Mouse (Mus musculus) lung, embryonic 14.5 days (tissue): Measurements from ENCODE around the gene Wipi1. TPM values are rescaled to one million over a fixed set of nuclear protein-coding genes. Genes with fewer than 3 reads are reported as not detected.
"Not testable (repeated sequence)": the region's sequence is repeated elsewhere in the genome, so short reads cannot be mapped to it uniquely, and the experiment has no call there.

Experiments
- ATAC-seq: fragments of 200-750 bp; cut with Nextera tagmentation; 2 replicates; pipeline ENCODE4 v1.8.0; 2017; ENCODE audit warnings: mild to moderate bottlenecking, moderate TSS enrichment, moderate library complexity; ENCODE audit not compliant: insufficient read depth
- DNase-seq: peaks from one replicate; pipeline ENCODE4 v3.0.0-alpha.2; 2015
- H3K27ac ChIP-seq: fragments of 300-500 bp; sonication (generic); 2 replicates; pipeline ENCODE4 v1.5.1; 2014; ENCODE audit warnings: low read depth, mild to moderate bottlenecking, moderate library complexity
- H3K27me3 ChIP-seq: fragments of 300-500 bp; sonication (generic); 2 replicates; pipeline ENCODE4 v1.6.1; 2014; ENCODE audit warnings: low read length, control low read depth; ENCODE audit not compliant: insufficient read depth
- H3K36me3 ChIP-seq: fragments of 300-500 bp; sonication (generic); 2 replicates; pipeline ENCODE4 v1.6.1; 2014; ENCODE audit warnings: control low read depth; ENCODE audit not compliant: insufficient read depth
- H3K4me1 ChIP-seq: fragments of 300-500 bp; sonication (generic); 2 replicates; pipeline ENCODE4 v1.6.1; 2014; ENCODE audit warnings: antibody characterized with exemption, control low read depth; ENCODE audit not compliant: insufficient read depth
- H3K4me2 ChIP-seq: fragments of 300-500 bp; sonication (generic); 2 replicates; pipeline ENCODE4 v1.6.1; 2014; ENCODE audit warnings: mild to moderate bottlenecking
- H3K4me3 ChIP-seq: fragments of 300-500 bp; sonication (generic); 2 replicates; pipeline ENCODE4 v1.5.1; 2014; ENCODE audit warnings: low read depth, low read length
- H3K9ac ChIP-seq: fragments of 300-500 bp; sonication (generic); 2 replicates; pipeline ENCODE4 v1.6.1; 2014
- H3K9me3 ChIP-seq: fragments of 300-500 bp; sonication (generic); 2 replicates; pipeline ENCODE4 v1.6.1; 2016; ENCODE audit warnings: low read depth, low read length, control low read depth
- CTCF ChIP-seq: IDR thresholded peaks from 2 replicates; pipeline ENCODE4 v1.5.1; 2016; ENCODE audit warnings: antibody characterized with exemption, low read depth
- WGBS: fragments of 180-500 bp; shearing (Covaris S2); extraction: QIAGEN DNeasy Blood & Tissue Kit; methylation state at CpG from one replicate; pipeline ENCODE4 v1.1.7; 2014; 5-methylcytosine and 5-hydroxymethylcytosine counted together
- polyA plus RNA-seq: library from polyadenylated mRNA; unstranded; fragments of >200 nt; fragmentation: Nextera tagmentation; extraction: Ambion mirVana; gene quantifications from 2 replicates; pipeline ENCODE4 v1.2.1, GENCODE M21; 2014

The Wipi1 gene
- polyA plus RNA-seq, 1 experiment from 2014 or later = 24.9 TPM

DNA sequence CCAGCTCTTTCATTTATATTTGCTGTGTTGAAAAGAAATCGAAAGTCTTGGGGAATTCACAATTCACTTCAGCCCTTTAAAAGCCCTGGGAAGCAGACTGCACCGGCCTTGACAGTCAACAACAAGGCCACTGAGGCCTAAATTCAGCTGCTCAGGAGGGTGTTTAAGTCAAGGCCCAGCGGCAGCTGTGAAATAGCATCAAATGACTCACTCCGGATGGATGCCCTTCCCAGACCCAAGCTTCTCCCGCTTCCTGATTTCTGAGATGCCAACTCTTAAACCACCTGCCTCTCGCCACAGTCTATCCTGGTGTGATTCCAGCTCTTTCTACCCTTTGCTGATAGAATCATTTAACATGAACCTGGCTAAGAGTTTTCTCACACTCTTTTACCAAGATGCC lies 8.6 kb upstream of the Wipi1 start:
- 79% methylated on average over 6 of the region's 6 CpGs for WGBS
- ATAC-seq (no peak), DNase-seq (no peak)
- no peak overlapping the region for H3K9ac ChIP-seq
- TF ChIP-seq CTCF = no peak
- H3K27me3 ChIP-seq = no peaks in the 10 kb centered on the region
- peaks cover 4% of the 10 kb centered on the region; the same call in 1 of the 2 replicates for H3K4me1 ChIP-seq
- no peak overlapping the region for H3K4me2 ChIP-seq
- H3K36me3 ChIP-seq = no peaks in the 10 kb centered on the region
- H3K27ac ChIP-seq = no peak overlapping the region
- no peak overlapping the region for H3K4me3 ChIP-seq
- no peaks in the 10 kb centered on the region for H3K9me3 ChIP-seq

DNA sequence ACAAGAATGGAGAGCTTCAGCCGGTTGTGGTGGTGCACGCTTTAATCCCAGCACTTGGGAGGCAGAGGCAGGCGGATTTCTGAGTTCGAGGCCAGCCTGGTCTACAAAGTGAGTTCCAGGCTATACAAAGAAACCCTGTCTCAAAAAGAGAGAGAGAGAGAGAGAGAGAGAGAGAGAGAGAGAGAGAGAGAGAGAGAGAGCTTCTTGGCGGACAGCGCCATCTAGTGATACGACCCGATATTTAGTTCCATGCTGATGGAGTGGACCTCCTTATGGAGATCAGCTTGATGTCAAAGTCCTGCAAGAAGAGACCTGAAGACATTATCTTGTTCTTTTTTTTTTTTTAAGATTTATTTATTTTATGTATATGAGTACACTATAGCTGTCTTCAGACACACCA lies 7.3 kb upstream of the Wipi1 start:
- not testable (repeated sequence) for H3K27ac ChIP-seq, H3K4me2 ChIP-seq, H3K27me3 ChIP-seq, ATAC-seq, H3K36me3 ChIP-seq, H3K9me3 ChIP-seq, H3K4me1 ChIP-seq, H3K4me3 ChIP-seq, H3K9ac ChIP-seq
- DNase-seq = peak; percentile 82
- peak; percentile 70 for TF ChIP-seq CTCF
- 32% methylated on average over 8 of the region's 8 CpGs for WGBS

DNA sequence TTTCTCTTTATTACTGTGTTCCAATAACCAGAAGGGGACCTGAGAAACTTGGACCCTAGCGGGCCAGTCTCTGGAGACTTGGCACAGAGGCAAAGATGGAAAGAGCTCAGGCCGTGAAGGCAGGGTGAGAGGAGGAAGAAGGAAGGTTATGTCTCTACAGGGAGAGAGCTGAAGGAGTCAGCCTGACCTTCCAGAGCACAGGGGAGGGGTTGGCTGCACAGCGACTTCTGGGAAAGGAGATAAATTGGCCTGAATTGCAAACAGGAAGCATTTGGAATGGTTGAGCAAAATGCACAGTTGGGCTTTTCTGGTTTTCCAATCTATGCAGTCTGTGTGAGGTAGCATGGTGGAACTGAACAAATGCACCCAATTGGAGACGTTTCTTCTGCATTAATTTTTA lies 5.0 kb upstream of the Wipi1 start:
- no peak overlapping the region for H3K9ac ChIP-seq
- DNase-seq (peak; percentile 59), ATAC-seq (no peak)
- H3K9me3 ChIP-seq = no peaks in the 10 kb centered on the region
- H3K27me3 ChIP-seq = no peaks in the 10 kb centered on the region
- WGBS = 40% methylated on average over 4 of the region's 4 CpGs
- H3K27ac ChIP-seq = peak overlapping the region; percentile 9; the same call in 1 of the 2 replicates
- no peaks in the 10 kb centered on the region for H3K36me3 ChIP-seq
- TF ChIP-seq CTCF = no peak
- H3K4me3 ChIP-seq = no peak overlapping the region
- H3K4me2 ChIP-seq = no peak overlapping the region
- no peaks in the 10 kb centered on the region for H3K4me1 ChIP-seq

DNA sequence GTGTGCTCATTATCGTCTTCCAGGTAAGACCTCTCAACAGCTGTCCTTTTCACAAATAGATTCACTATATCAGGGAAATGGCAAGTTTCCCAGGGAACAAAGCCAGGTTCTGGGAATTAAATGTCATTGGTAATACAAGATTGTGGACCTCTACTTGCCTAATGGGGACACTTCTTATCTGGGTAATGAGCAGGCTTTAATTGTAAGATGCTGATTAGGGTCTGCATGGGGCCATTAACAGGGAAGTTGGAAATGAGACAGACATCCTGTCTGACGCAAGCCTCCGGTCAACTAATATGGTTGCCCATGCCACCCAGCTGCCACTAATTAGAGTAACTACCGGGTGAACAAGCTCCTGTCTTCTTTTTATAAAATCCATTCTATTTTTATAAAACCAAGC lies 4.6 kb upstream of the Wipi1 start:
- TF ChIP-seq CTCF = no peak
- DNase-seq (no peak), ATAC-seq (no peak)
- H3K27ac ChIP-seq = peak overlapping the region; percentile 9; the same call in 1 of the 2 replicates
- no peaks in the 10 kb centered on the region for H3K9me3 ChIP-seq
- H3K27me3 ChIP-seq = no peaks in the 10 kb centered on the region
- H3K4me2 ChIP-seq = no peak overlapping the region
- no peaks in the 10 kb centered on the region for H3K36me3 ChIP-seq
- 69% methylated on average over 4 of the region's 4 CpGs for WGBS
- no peaks in the 10 kb centered on the region for H3K4me1 ChIP-seq
- H3K4me3 ChIP-seq = no peak overlapping the region
- H3K9ac ChIP-seq = no peak overlapping the region

DNA sequence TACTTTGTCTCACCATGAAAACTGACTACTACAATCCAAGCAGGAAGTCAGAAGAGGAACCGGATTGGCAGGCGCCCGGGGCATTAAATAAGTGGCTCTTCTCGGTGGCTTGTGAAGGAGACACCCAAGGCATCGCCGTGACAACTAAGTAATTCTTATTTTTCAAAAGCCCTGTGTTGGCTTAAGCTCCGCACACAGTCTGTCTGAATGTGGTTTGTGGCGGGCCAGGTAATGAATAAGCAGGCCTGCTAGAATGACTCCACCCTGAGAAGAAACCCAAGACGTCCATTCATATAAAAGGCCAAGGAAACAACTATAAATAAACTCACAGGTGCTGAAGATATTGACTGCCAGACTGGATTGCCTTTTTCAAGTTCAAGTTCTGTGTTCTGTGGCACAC lies 3.5 kb upstream of the Wipi1 start:
- H3K4me2 ChIP-seq = no peak overlapping the region
- H3K9me3 ChIP-seq = no peaks in the 10 kb centered on the region
- 63% methylated on average over 9 of the region's 9 CpGs for WGBS
- no peak for TF ChIP-seq CTCF
- no peak for DNase-seq
- no peak for ATAC-seq
- no peak overlapping the region for H3K4me3 ChIP-seq
- H3K4me1 ChIP-seq = 0 out of 2 replicates have a peak, but pooled peaks cover 2% of the 10 kb centered on the region
- no peaks in the 10 kb centered on the region for H3K36me3 ChIP-seq
- H3K27ac ChIP-seq = no peak overlapping the region
- no peak overlapping the region for H3K9ac ChIP-seq
- no peaks in the 10 kb centered on the region for H3K27me3 ChIP-seq

DNA sequence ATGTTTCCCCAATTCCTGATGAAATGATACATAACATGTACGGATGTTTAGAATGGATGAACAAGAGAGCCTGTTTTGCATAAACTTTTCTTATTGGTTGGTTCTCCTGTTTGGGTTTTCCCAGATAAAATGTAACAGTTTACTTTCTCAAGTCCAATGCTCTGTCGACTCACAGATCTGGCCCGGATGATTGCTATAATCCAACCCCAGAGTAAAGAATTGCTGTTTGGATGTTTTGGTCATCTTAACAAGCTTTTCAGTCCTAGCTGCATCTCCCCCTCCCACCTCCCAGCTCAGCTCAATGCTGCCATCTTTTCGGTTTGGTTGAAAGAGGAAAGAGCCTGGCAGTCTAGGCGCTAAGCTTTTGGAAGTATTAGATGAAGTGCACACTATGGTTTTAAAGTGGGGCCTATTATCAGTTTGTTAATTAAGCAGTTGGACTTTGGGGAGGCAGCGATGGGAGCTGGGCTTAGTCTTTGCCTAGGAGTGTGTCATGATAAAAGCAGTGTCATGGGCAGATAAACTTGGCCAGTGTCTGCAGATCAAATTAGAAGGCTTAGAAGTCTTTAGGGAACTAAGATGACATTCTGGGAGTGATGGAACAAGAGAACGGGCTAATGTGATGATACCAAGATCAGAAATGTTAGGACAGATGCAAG lies 1.2 kb upstream of the Wipi1 start:
- no peak for ATAC-seq
- H3K4me2 ChIP-seq = peak overlapping the region; percentile 1; the same call in 1 of the 2 replicates
- no peak overlapping the region for H3K4me3 ChIP-seq
- H3K36me3 ChIP-seq = no peaks in the 10 kb centered on the region
- 0 out of 2 replicates have a peak, but pooled peaks cover 5% of the 10 kb centered on the region for H3K4me1 ChIP-seq
- H3K27me3 ChIP-seq = no peaks in the 10 kb centered on the region
- H3K27ac ChIP-seq = 0 out of 2 replicates have a peak overlapping the region, but pooled peaks have one; percentile 1
- no peak overlapping the region for H3K9ac ChIP-seq
- no peaks in the 10 kb centered on the region for H3K9me3 ChIP-seq
- TF ChIP-seq CTCF = no peak
- no peak for DNase-seq
- 53% methylated on average over 7 of the region's 7 CpGs for WGBS

DNA sequence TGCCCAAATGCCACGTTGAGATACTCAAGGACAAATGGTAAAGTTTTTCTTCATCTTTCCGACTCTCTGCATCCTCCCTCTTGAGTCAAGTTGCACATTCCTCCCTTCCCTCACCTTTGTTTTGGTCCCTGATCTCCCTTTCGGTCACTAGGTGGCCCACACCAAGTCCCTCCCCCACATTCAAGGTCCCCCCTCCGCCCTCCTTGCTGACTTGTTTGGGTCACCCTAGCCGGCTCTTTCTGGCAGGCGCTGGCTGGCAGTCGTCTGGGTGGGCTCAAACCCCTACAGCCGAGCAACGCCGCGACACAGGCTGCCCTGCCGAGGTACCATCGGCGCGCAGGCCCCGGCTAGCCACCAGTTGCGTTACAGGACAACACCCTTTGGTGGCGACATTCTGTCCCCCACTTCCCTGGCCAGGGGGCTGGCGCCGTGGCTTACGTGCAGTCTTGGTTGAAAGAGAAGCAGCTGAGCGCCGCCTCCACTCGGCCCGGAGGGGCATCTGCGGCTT lies 918 bp downstream of the Wipi1 start:
- H3K9me3 ChIP-seq = no peaks in the 10 kb centered on the region
- DNase-seq = no peak
- H3K4me1 ChIP-seq = 0 out of 2 replicates have a peak, but pooled peaks cover 5% of the 10 kb centered on the region
- H3K9ac ChIP-seq = peak overlapping the region; percentile 83
- H3K27me3 ChIP-seq = no peaks in the 10 kb centered on the region
- WGBS = under 1% methylated on average over 26 of the region's 26 CpGs
- H3K4me3 ChIP-seq = peak overlapping the region; percentile 76
- TF ChIP-seq CTCF = peak; percentile 19
- no peak; the same call in 1 of the 2 replicates for ATAC-seq
- peak overlapping the region; percentile 88 for H3K27ac ChIP-seq
- H3K36me3 ChIP-seq = no peaks in the 10 kb centered on the region
- peak overlapping the region; percentile 75 for H3K4me2 ChIP-seq
